Mouse (Mus musculus) hindbrain, embryonic 16.5 days (tissue): ENCODE measurements at regions not wholly inside any gene's neighbourhood (a gene's known extent, or its start where the extent isn't known, plus 50 kb on each side); places are given as distances from the start of the nearest gene placed in this dataset.
A peak's percentile ranks its signal among the peaks of the same experiment; 100 is the strongest.
"Not testable (repeated sequence)": the region's sequence is repeated elsewhere in the genome, so short reads cannot be mapped to it uniquely, and the experiment has no call there.

Source experiments
- ATAC-seq: fragments of 200-750 bp; cut with Nextera tagmentation; 2 replicates; pipeline ENCODE4 v1.8.0; 2017; ENCODE audit warnings: moderate TSS enrichment, moderate library complexity
- H3K27ac ChIP-seq: fragments of 300-500 bp; sonication (generic); 2 replicates; pipeline ENCODE4 v1.5.1; 2014; ENCODE audit warnings: low read depth, mild to moderate bottlenecking, control low read depth, low read length, moderate library complexity
- H3K27me3 ChIP-seq: fragments of 300-500 bp; sonication (generic); replicated peaks from 2 replicates; pipeline ENCODE4 v1.6.1; 2014; ENCODE audit warnings: low read length; ENCODE audit not compliant: control insufficient read depth, insufficient read depth
- H3K36me3 ChIP-seq: fragments of 300-500 bp; sonication (generic); 2 replicates; pipeline ENCODE4 v1.6.1; 2014; ENCODE audit warnings: mild to moderate bottlenecking, low read length, moderate library complexity, mixed read lengths; ENCODE audit not compliant: control insufficient read depth, insufficient read depth
- H3K4me1 ChIP-seq: fragments of 300-500 bp; sonication (generic); 2 replicates; pipeline ENCODE4 v1.6.1; 2014; ENCODE audit warnings: low read depth, low read length; ENCODE audit not compliant: control insufficient read depth, insufficient read depth
- H3K4me2 ChIP-seq: fragments of 300-500 bp; sonication (generic); 2 replicates; pipeline ENCODE4 v1.6.1; 2014; ENCODE audit warnings: mild to moderate bottlenecking, low read length, control low read depth, moderate library complexity
- H3K4me3 ChIP-seq: fragments of 300-500 bp; sonication (generic); 2 replicates; pipeline ENCODE4 v1.5.1; 2014; ENCODE audit warnings: mild to moderate bottlenecking, low read length, control low read depth, moderate library complexity
- H3K9ac ChIP-seq: fragments of 300-500 bp; sonication (generic); 2 replicates; pipeline ENCODE4 v1.6.1; 2014; ENCODE audit warnings: low read depth, mild to moderate bottlenecking, control low read depth, low read length, moderate library complexity
- H3K9me3 ChIP-seq: fragments of 300-500 bp; sonication (generic); 2 replicates; pipeline ENCODE4 v1.6.1; 2014; ENCODE audit warnings: mild to moderate bottlenecking, low read length, moderate library complexity; ENCODE audit not compliant: control insufficient read depth
- WGBS: fragments of 180-500 bp; shearing (Covaris S2); extraction: QIAGEN DNeasy Blood & Tissue Kit; methylation state at CpG from one replicate; pipeline ENCODE4 v1.1.7; 2014; 5-methylcytosine and 5-hydroxymethylcytosine counted together

DNA sequence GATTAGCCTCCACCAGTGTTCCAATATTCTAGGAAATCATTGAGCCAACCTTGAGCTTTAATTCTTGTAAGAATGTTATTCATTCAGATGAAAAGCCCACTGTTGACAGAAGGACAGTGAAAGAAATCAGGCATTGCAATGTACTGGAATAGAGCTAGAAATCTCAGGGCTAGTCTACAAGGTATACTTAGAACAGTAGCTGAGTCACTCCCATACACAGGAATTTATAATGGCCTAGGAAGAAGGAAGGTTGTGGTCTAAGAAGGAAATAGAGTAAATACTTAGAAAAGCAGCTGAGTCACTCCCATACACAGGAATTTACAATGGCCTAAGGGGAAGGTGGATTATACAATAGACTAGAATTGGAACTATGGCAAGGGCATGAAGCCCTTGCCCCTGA, 174.6 kb downstream of the Fam181b start:
- not testable (repeated sequence) for H3K27ac ChIP-seq, H3K4me2 ChIP-seq, H3K4me1 ChIP-seq, H3K27me3 ChIP-seq, H3K36me3 ChIP-seq, H3K9me3 ChIP-seq, ATAC-seq, H3K9ac ChIP-seq, H3K4me3 ChIP-seq

- Histone ChIP-seq H3K9me3 (no peaks in the 10 kb centered on the region), H3K9ac (no peak overlapping the region), H3K27ac (no peak overlapping the region), H3K4me1 (no peaks in the 10 kb centered on the region), H3K36me3 (no peaks in the 10 kb centered on the region), H3K4me3 (no peak overlapping the region), H3K27me3 (no peaks in the 10 kb centered on the region), H3K4me2 (no peak overlapping the region)
- 71% methylated on average over 3 of the region's 3 CpGs for WGBS
- no peak for ATAC-seq
Measured at GRCm38 (mm10) chr7:93285748-93286147, 206.1 kb downstream of the Fam181b start.

GRCm38 (mm10) chr7:93291457-93291856, 211.8 kb downstream of the Fam181b start:
- no peaks in the 10 kb centered on the region for H3K9me3 ChIP-seq
- H3K27me3 ChIP-seq, result no peaks in the 10 kb centered on the region
- H3K9ac ChIP-seq, result no peak overlapping the region
- H3K4me2 ChIP-seq, result no peak overlapping the region
- H3K27ac ChIP-seq, result no peak overlapping the region
- H3K4me1 ChIP-seq, result no peaks in the 10 kb centered on the region
- H3K4me3 ChIP-seq, result no peak overlapping the region
- no peak for ATAC-seq
- H3K36me3 ChIP-seq, result no peaks in the 10 kb centered on the region
- WGBS, result 61% methylated on average over 3 of the region's 3 CpGs

DNA sequence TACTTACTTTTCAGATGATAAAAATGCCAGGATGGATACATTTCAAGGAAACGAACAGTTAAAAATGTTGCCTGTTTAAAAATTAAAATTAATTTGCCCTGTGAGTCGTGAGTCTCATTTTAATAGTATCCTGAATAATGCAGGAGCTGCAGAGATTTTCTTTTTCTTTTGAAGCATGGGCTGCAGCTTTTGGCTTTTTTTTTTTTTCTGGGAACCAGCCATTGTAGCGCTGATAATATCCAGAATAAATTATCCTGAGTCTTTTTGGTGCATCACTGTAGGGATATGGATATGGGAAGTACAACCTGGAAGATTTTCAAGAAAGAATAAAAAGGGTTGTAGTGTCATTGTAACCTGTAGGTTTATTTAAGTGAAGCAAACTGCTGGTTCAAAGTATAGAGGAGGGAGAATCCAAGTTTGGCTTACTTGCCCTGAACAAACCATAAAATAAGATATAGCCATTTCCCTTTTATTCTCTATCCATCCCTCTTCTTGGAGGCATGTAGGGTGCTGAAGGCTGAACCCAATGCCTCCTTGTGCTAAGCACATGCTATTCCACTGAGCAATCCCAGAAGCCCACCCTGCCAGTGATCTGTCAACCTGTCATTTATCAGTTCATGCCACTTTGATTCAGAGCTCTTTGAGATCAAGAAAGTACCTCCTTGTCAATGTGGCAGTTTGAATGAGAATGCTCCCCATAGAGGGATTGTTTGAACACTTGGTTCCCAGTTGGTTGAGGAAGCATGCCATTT, 212.5 kb downstream of the Fam181b start:
- Histone ChIP-seq H3K36me3 (no peaks in the 10 kb centered on the region), H3K4me2 (no peak overlapping the region), H3K27me3 (no peaks in the 10 kb centered on the region), H3K9ac (no peak overlapping the region), H3K9me3 (no peaks in the 10 kb centered on the region), H3K4me3 (no peak overlapping the region), H3K27ac (no peak overlapping the region), H3K4me1 (no peaks in the 10 kb centered on the region)
- 49% methylated on average over 3 of the region's 3 CpGs for WGBS
- no peak for ATAC-seq

- no peaks in the 10 kb centered on the region for H3K27me3 ChIP-seq
- 43% methylated on average over 1 of the region's 1 CpGs for WGBS
- H3K27ac ChIP-seq, result no peak overlapping the region
- no peaks in the 10 kb centered on the region for H3K36me3 ChIP-seq
- no peak overlapping the region for H3K9ac ChIP-seq
- H3K4me2 ChIP-seq, result no peak overlapping the region
- no peak for ATAC-seq
- no peaks in the 10 kb centered on the region for H3K4me1 ChIP-seq
- H3K4me3 ChIP-seq, result no peak overlapping the region
- no peaks in the 10 kb centered on the region for H3K9me3 ChIP-seq
Measured at GRCm38 (mm10) chr7:93312731-93313130, 233.1 kb downstream of the Fam181b start.

- no peak overlapping the region for H3K27ac ChIP-seq
- H3K27me3 ChIP-seq, result no peaks in the 10 kb centered on the region
- H3K4me2 ChIP-seq, result no peak overlapping the region
- H3K4me3 ChIP-seq, result no peak overlapping the region
- H3K4me1 ChIP-seq, result no peaks in the 10 kb centered on the region
- H3K9ac ChIP-seq, result no peak overlapping the region
- 86% methylated on average over 1 of the region's 1 CpGs for WGBS
- ATAC-seq, result no peak
- no peaks in the 10 kb centered on the region for H3K36me3 ChIP-seq
- H3K9me3 ChIP-seq, result no peaks in the 10 kb centered on the region
Measured at GRCm38 (mm10) chr7:93331351-93331750, 251.7 kb downstream of the Fam181b start.

- Histone ChIP-seq H3K4me2 (no peak overlapping the region), H3K27ac (no peak overlapping the region), H3K9ac (no peak overlapping the region), H3K36me3 (no peaks in the 10 kb centered on the region), H3K27me3 (no peaks in the 10 kb centered on the region), H3K4me1 (no peaks in the 10 kb centered on the region), H3K4me3 (no peak overlapping the region), H3K9me3 (no peaks in the 10 kb centered on the region)
- no peak for ATAC-seq
- 83% methylated on average over 3 of the region's 3 CpGs for WGBS
Measured at GRCm38 (mm10) chr7:93332203-93332602, 252.5 kb downstream of the Fam181b start.

DNA sequence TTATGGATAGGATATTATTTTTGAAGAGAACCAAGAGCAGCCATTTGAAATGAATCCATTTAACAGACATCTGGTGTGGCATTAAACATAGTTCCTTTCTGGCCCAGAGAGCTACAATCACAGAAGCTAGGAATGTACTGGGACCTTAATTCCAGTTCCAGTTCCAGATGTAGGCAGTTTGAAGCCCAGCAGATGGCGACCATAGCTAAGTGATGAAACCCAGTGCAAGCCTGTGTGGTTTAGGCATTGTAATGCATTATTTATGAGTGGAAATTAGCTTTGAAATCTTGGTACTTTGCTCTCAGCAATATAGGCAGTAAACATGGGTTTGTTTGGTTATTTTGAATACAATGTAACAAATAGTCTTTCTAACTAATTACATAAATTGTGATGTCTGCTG, 256.8 kb downstream of the Fam181b start:
- Histone ChIP-seq H3K4me1 (no peaks in the 10 kb centered on the region), H3K9ac (no peak overlapping the region), H3K9me3 (no peaks in the 10 kb centered on the region), H3K27ac (no peak overlapping the region), H3K27me3 (no peaks in the 10 kb centered on the region), H3K36me3 (no peaks in the 10 kb centered on the region), H3K4me2 (no peak overlapping the region), H3K4me3 (no peak overlapping the region)
- ATAC-seq, result peak; percentile 76
- 29% methylated on average over 1 of the region's 1 CpGs for WGBS
